In genomic region chrX:8089746-8090145, GRCm38 (mm10) we compare ENCODE assay signal across 14 mouse cellular contexts. TPM values are rescaled to one million over a fixed set of nuclear protein-coding genes. Genes with fewer than 3 reads are reported as not detected.
A peak's percentile ranks its signal among the peaks of the same experiment; 100 is the strongest.
DNase-seq lines count a peak whose midpoint lies in the region; ATAC-seq and TF ChIP-seq lines count a peak whose summit lies in the region.
"Had no signal": no experiment of that assay in that cellular context is flagged by ENCODE, and none has a peak within 500 bp of the region (broad histone marks: within the 10 kb centered on the region; RNA-seq: fewer than 3 reads in every experiment).

No protein-coding gene starts in this region.

- no peak overlapping the region for H3K9ac ChIP-seq in heart, postnatal 0 days (replicated peaks; ENCODE audit: low read depth, low read length)
- peak overlapping the region; percentile 59 for H3K9ac ChIP-seq in liver, embryonic 11.5 days (ENCODE audit: low read depth, low read length)
- H3K9ac ChIP-seq: neural tube, embryonic 12.5 days had no signal

- peak overlapping the region; percentile 18; the same call in 1 of the 2 replicates for H3K4me3 ChIP-seq in heart, postnatal 0 days (ENCODE audit: low read depth, low read length)
- peak overlapping the region; percentile 95 for H3K4me3 ChIP-seq in thymus, adult 2 months (ENCODE audit: control insufficient read depth, insufficient read depth, low read length)
- H3K4me3 ChIP-seq in liver, embryonic 11.5 days (ENCODE audit: low read depth, low read length), result peak overlapping the region; percentile 41
- H3K4me3 ChIP-seq in megakaryocyte, embryonic 14.5 days (replicated peaks), result peak overlapping the region; percentile 93
- H3K4me3 ChIP-seq: heart, embryonic 10.5 days; neural tube, embryonic 12.5 days had no signal

- no peak for DNase-seq in heart, postnatal 0 days (ENCODE audit: low spot score)
- DNase-seq in heart, postnatal 10 days, result no peak
- no peak for DNase-seq in thymus, adult 2 months
- no peak for DNase-seq in thymus, postnatal 25 days
- no peak for DNase-seq in liver, embryonic 11.5 days (ENCODE audit: low spot score)
- no peak for DNase-seq in embryo, embryonic 10 days (ENCODE audit: low spot score)
- DNase-seq in cerebellum, postnatal 14 days, result no peak
- DNase-seq: cerebellum, postnatal 10 days; kidney, postnatal 14 days; right cerebral cortex, postnatal 4 days had no signal

- ATAC-seq in heart, postnatal 0 days (ENCODE audit: insufficient read depth, low read depth), result no peak
- ATAC-seq in liver, embryonic 11.5 days (replicated peaks; ENCODE audit: low FRiP score), result no peak
- ATAC-seq: midbrain, embryonic 16.5 days had no signal

- intact Hi-C loops in heart, postnatal 10 days (cut with DNase I), result no loop called here

- no peak overlapping the region for H3K27ac ChIP-seq in heart, postnatal 0 days (ENCODE audit: low read depth)
- H3K27ac ChIP-seq in thymus, adult 2 months (ENCODE audit: control insufficient read depth, insufficient read depth, low read length), result no peak overlapping the region
- H3K27ac ChIP-seq in liver, embryonic 11.5 days (ENCODE audit: low read depth, low read length), result 0 out of 2 replicates have a peak overlapping the region, but pooled peaks have one; percentile 19
- H3K27ac ChIP-seq: heart, embryonic 10.5 days; neural tube, embryonic 12.5 days had no signal

- TF ChIP-seq POLR2A in thymus, adult 2 months (IDR thresholded peaks at IDR 0.05; ENCODE audit: control insufficient read depth, extremely low read depth, insufficient read depth, low read length, poor library complexity), result no peak

- H3K4me1 ChIP-seq in heart, postnatal 0 days (ENCODE audit: control insufficient read depth, insufficient read depth), result no peaks in the 10 kb centered on the region
- H3K4me1 ChIP-seq in thymus, adult 2 months (replicated peaks; ENCODE audit: control insufficient read depth, insufficient read depth, low read length), result peaks cover 12% of the 10 kb centered on the region
- no peaks in the 10 kb centered on the region for H3K4me1 ChIP-seq in liver, embryonic 11.5 days (replicated peaks; ENCODE audit: control insufficient read depth, insufficient read depth, low read length)
- H3K4me1 ChIP-seq in megakaryocyte, embryonic 14.5 days, result peaks cover 44% of the 10 kb centered on the region
- H3K4me1 ChIP-seq: heart, embryonic 10.5 days; neural tube, embryonic 12.5 days had no signal

- peak overlapping the region; percentile 9; the same call in 1 of the 2 replicates for H3K4me2 ChIP-seq in heart, postnatal 0 days (ENCODE audit: low read depth, low read length)
- peak overlapping the region; percentile 63 for H3K4me2 ChIP-seq in liver, embryonic 11.5 days
- H3K4me2 ChIP-seq: neural tube, embryonic 12.5 days had no signal

- no peak for TF ChIP-seq EP300 in heart, postnatal 0 days (IDR thresholded peaks at IDR 0.05; ENCODE audit: low read depth)

- no peaks in the 10 kb centered on the region for H3K27me3 ChIP-seq in heart, postnatal 0 days (ENCODE audit: control insufficient read depth, insufficient read depth, low read length)
- no peaks in the 10 kb centered on the region for H3K27me3 ChIP-seq in thymus, adult 2 months (ENCODE audit: control insufficient read depth, insufficient read depth, low read length)
- H3K27me3 ChIP-seq in liver, embryonic 11.5 days (replicated peaks; ENCODE audit: control insufficient read depth, insufficient read depth, low read length), result no peaks in the 10 kb centered on the region
- no peaks in the 10 kb centered on the region for H3K27me3 ChIP-seq in megakaryocyte, embryonic 14.5 days (replicated peaks)
- H3K27me3 ChIP-seq: neural tube, embryonic 12.5 days had no signal

- WGBS in heart, postnatal 0 days, result 89% methylated on average over 3 of the region's 3 CpGs
- 45% methylated on average over 3 of the region's 3 CpGs for WGBS in thymus, adult 2 months
- 69% methylated on average over 3 of the region's 3 CpGs for WGBS in liver, embryonic 11.5 days

- H3K36me3 ChIP-seq in heart, postnatal 0 days (replicated peaks; ENCODE audit: control insufficient read depth, insufficient read depth, low read length), result no peaks in the 10 kb centered on the region
- H3K36me3 ChIP-seq in thymus, adult 2 months (ENCODE audit: control insufficient read depth, insufficient read depth, low read length), result peaks cover 16% of the 10 kb centered on the region
- H3K36me3 ChIP-seq in liver, embryonic 11.5 days (ENCODE audit: control insufficient read depth, insufficient read depth, low read length), result no peaks in the 10 kb centered on the region
- H3K36me3 ChIP-seq in megakaryocyte, embryonic 14.5 days (replicated peaks; ENCODE audit: low read length), result peaks cover 44% of the 10 kb centered on the region
- H3K36me3 ChIP-seq: heart, embryonic 10.5 days; neural tube, embryonic 12.5 days had no signal

- TF ChIP-seq CTCF in heart, postnatal 0 days (IDR thresholded peaks at IDR 0.05; ENCODE audit: low read depth), result no peak
- TF ChIP-seq CTCF in thymus, adult 2 months (IDR thresholded peaks at IDR 0.05; ENCODE audit: borderline replicate concordance, control insufficient read depth, extremely low read depth, insufficient read depth, low read length, poor library complexity), result no peak

- no peaks in the 10 kb centered on the region for H3K9me3 ChIP-seq in heart, postnatal 0 days (replicated peaks; ENCODE audit: control insufficient read depth, low read length)
- H3K9me3 ChIP-seq in liver, embryonic 11.5 days (ENCODE audit: control insufficient read depth, low read length), result no peaks in the 10 kb centered on the region
- no peaks in the 10 kb centered on the region for H3K9me3 ChIP-seq in megakaryocyte, embryonic 14.5 days
- H3K9me3 ChIP-seq: heart, embryonic 10.5 days; neural tube, embryonic 12.5 days had no signal

RNA-seq across cellular contexts. Expression of gene Was, which starts 0.6 kb away (rescaled TPM):
- 0.31 TPM in 1 of 2 replicates, not detected in the other for total RNA-seq in heart, postnatal 0 days (2014; rRNA removed; ENCODE audit: low replicate concordance)
- polyA plus RNA-seq in heart, postnatal 0 days (2015; fragmentation: Nextera tagmentation; extraction: Ambion mirVana), result 0.22 and 0.25 TPM in 2 replicates
- 1 to 10 TPM; 2.3 to 3.0 TPM for total RNA-seq in heart, postnatal 10 days (2021)
- polyA plus RNA-seq in thymus, adult 2 months (2012; rRNA removed), result 88.5 and 102 TPM in 2 replicates
- 6.5 and 6.7 TPM in 2 replicates for polyA plus RNA-seq in liver, embryonic 11.5 days (2014; fragmentation: Nextera tagmentation; extraction: Ambion mirVana)
- 450 and 808 TPM in 2 replicates for polyA plus RNA-seq in megakaryocyte, embryonic 14.5 days (2012; ENCODE audit: insufficient read depth, low replicate concordance)

RNA-seq across cellular contexts. Expression of gene Suv39h1, which starts 15.2 kb away (rescaled TPM):
- 15.7 and 15.9 TPM in 2 replicates for total RNA-seq in heart, postnatal 0 days (2014; rRNA removed; ENCODE audit: low replicate concordance)
- polyA plus RNA-seq in heart, postnatal 0 days (2015; fragmentation: Nextera tagmentation; extraction: Ambion mirVana), result 8.2 and 8.6 TPM in 2 replicates
- 1 to 10 TPM; 8.3 to 8.8 TPM for total RNA-seq in heart, postnatal 10 days (2021)
- 69.4 and 74.6 TPM in 2 replicates for polyA plus RNA-seq in thymus, adult 2 months (2012; rRNA removed)
- polyA plus RNA-seq in liver, embryonic 11.5 days (2014; fragmentation: Nextera tagmentation; extraction: Ambion mirVana), result 81.5 and 83.6 TPM in 2 replicates
- 0.99 and 3.9 TPM in 2 replicates for polyA plus RNA-seq in megakaryocyte, embryonic 14.5 days (2012; ENCODE audit: insufficient read depth, low replicate concordance)

RNA-seq across cellular contexts. Expression of gene Wdr13, which starts 42.9 kb away (rescaled TPM):
- total RNA-seq in heart, postnatal 0 days (2014; rRNA removed; ENCODE audit: low replicate concordance), result 130 and 155 TPM in 2 replicates
- polyA plus RNA-seq in heart, postnatal 0 days (2015; fragmentation: Nextera tagmentation; extraction: Ambion mirVana), result 24.4 and 26.4 TPM in 2 replicates
- total RNA-seq in heart, postnatal 10 days (2021), result 10 to 100 TPM; 79.1 to 79.3 TPM
- 128 and 141 TPM in 2 replicates for polyA plus RNA-seq in thymus, adult 2 months (2012; rRNA removed)
- 15.9 and 17.7 TPM in 2 replicates for polyA plus RNA-seq in liver, embryonic 11.5 days (2014; fragmentation: Nextera tagmentation; extraction: Ambion mirVana)
- 23.4 and 38.2 TPM in 2 replicates for polyA plus RNA-seq in megakaryocyte, embryonic 14.5 days (2012; ENCODE audit: insufficient read depth, low replicate concordance)

RNA-seq across cellular contexts. Expression of gene Rbm3, which starts 55.9 kb away (rescaled TPM):
- total RNA-seq in heart, postnatal 0 days (2014; rRNA removed; ENCODE audit: low replicate concordance), result 408 and 439 TPM in 2 replicates
- polyA plus RNA-seq in heart, postnatal 0 days (2015; fragmentation: Nextera tagmentation; extraction: Ambion mirVana), result 524 and 551 TPM in 2 replicates
- 100 to 1,000 TPM; 341 to 398 TPM for total RNA-seq in heart, postnatal 10 days (2021)
- 220 and 225 TPM in 2 replicates for polyA plus RNA-seq in thymus, adult 2 months (2012; rRNA removed)
- 469 and 471 TPM in 2 replicates for polyA plus RNA-seq in liver, embryonic 11.5 days (2014; fragmentation: Nextera tagmentation; extraction: Ambion mirVana)
- 3.2 and 96.3 TPM in 2 replicates for polyA plus RNA-seq in megakaryocyte, embryonic 14.5 days (2012; ENCODE audit: insufficient read depth, low replicate concordance)

Comparison
In these comparisons a context has a peak if more than half of its experiments do, and no peak if none do; other contexts are left out.
1. H3K4me3 ChIP-seq: peak in every context shown above with its lines; median percentile 95 in thymus, adult 2 months; 93 in megakaryocyte, embryonic 14.5 days; 41 in liver, embryonic 11.5 days; 18 in heart, postnatal 0 days.
2. RNA of gene Was, which starts 0.6 kb away (polyA plus RNA-seq): 450 to 808 TPM in megakaryocyte, embryonic 14.5 days and 88.5 to 102 TPM in thymus, adult 2 months; 6.5 to 6.7 TPM in liver, embryonic 11.5 days and 0.22 to 0.25 TPM in heart, postnatal 0 days; every median in the first group is over 10 times any median in the second.